Comparison of ENCODE assay signal across 9 mouse cellular contexts in the genomic region with DNA sequence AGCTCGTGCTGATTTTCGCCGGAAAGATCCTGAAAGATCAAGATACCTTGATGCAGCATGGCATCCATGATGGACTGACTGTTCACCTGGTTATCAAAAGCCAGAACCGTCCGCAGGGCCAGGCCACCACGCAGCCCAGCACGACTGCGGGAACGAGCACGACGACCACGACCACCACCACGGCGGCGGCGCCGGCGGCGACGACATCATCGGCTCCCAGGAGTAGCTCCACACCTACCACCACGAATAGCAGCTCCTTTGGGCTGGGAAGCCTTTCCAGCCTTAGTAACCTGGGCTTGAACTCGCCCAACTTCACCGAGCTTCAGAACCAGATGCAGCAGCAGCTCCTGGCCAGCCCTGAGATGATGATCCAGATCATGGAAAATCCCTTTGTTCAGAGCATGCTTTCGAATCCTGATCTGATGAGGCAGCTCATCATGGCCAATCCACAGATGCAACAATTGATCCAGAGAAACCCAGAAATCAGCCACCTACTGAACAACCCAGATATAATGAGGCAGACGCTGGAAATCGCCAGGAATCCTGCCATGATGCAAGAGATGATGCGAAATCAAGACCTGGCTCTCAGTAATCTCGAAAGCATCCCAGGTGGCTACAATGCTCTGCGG. TPM values are rescaled to one million over a fixed set of nuclear protein-coding genes. Genes with fewer than 3 reads are reported as not detected.
DNase-seq lines count a peak whose midpoint lies in the region; ATAC-seq and TF ChIP-seq lines count a peak whose summit lies in the region.
"Had no signal": no experiment of that assay in that cellular context is flagged by ENCODE, and none has a peak within 500 bp of the region (broad histone marks: within the 10 kb centered on the region; RNA-seq: fewer than 3 reads in every experiment).

No protein-coding gene starts in this region.

- peak overlapping the region; percentile 96 for H3K27ac ChIP-seq in embryonic facial prominence, embryonic 15.5 days (replicated peaks)
- peak overlapping the region; percentile 92 for H3K27ac ChIP-seq in hindbrain, embryonic 11.5 days (ENCODE audit: low read depth, low read length)
- peak overlapping the region; percentile 94 for H3K27ac ChIP-seq in limb, embryonic 10.5 days
- peak overlapping the region; percentile 94 for H3K27ac ChIP-seq in midbrain, embryonic 15.5 days

- no peak for ATAC-seq in G1E (ENCODE audit: extremely low read depth, insufficient number of reproducible peaks, low FRiP score, poor library complexity, severe bottlenecking)
- ATAC-seq in embryonic facial prominence, embryonic 15.5 days (ENCODE audit: insufficient number of reproducible peaks, low FRiP score, low TSS enrichment, low read depth) = no peak
- ATAC-seq in hindbrain, embryonic 11.5 days (ENCODE audit: low FRiP score) = peak; percentile 21
- peak; percentile 27 for ATAC-seq in midbrain, embryonic 15.5 days (replicated peaks)

- H3K4me3 ChIP-seq in G1E (ENCODE audit: low read depth, low read length) = peak overlapping the region; percentile 75
- H3K4me3 ChIP-seq in embryonic facial prominence, embryonic 15.5 days (replicated peaks) = peak overlapping the region; percentile 58
- H3K4me3 ChIP-seq in hindbrain, embryonic 11.5 days (ENCODE audit: low read depth, low read length) = peak overlapping the region; percentile 72
- H3K4me3 ChIP-seq in limb, embryonic 10.5 days = peak overlapping the region; percentile 68
- H3K4me3 ChIP-seq in midbrain, embryonic 15.5 days = peak overlapping the region; percentile 65

- WGBS in embryonic facial prominence, embryonic 15.5 days = 31% methylated on average over 30 of the region's 30 CpGs
- WGBS in hindbrain, embryonic 11.5 days = 15% methylated on average over 30 of the region's 30 CpGs
- 14% methylated on average over 30 of the region's 30 CpGs for WGBS in limb, embryonic 10.5 days
- 27% methylated on average over 30 of the region's 30 CpGs for WGBS in midbrain, embryonic 15.5 days

- H3K9ac ChIP-seq in embryonic facial prominence, embryonic 15.5 days = peak overlapping the region; percentile 48
- peak overlapping the region; percentile 83 for H3K9ac ChIP-seq in hindbrain, embryonic 11.5 days (ENCODE audit: low read depth, low read length)
- peak overlapping the region; percentile 84 for H3K9ac ChIP-seq in midbrain, embryonic 15.5 days

- peak; percentile 29 to 69 for DNase-seq in adrenal gland, adult (ENCODE audit: inconsistent age in 2 of 2, low spot score in 1 of 2)
- DNase-seq in adrenal gland, postnatal 10 days = no peak
- no peak for DNase-seq in G1E (ENCODE audit: low spot score)
- DNase-seq in hindbrain, embryonic 11.5 days (ENCODE audit: low spot score) = peak; percentile 53
- no peak for DNase-seq in limb, embryonic 10.5 days (ENCODE audit: low spot score)
- peak; percentile 5 to 12 for DNase-seq in thymus, postnatal 10 days (ENCODE audit: low spot score in 2 of 2)

- no peak for TF ChIP-seq CTCF in G1E (IDR thresholded peaks at IDR 0.05; ENCODE audit: low read depth, low read length)

- no peaks in the 10 kb centered on the region for H3K9me3 ChIP-seq in G1E (replicated peaks)
- no peaks in the 10 kb centered on the region for H3K9me3 ChIP-seq in embryonic facial prominence, embryonic 15.5 days (replicated peaks)
- no peaks in the 10 kb centered on the region for H3K9me3 ChIP-seq in hindbrain, embryonic 11.5 days (ENCODE audit: control insufficient read depth, low read length)
- H3K9me3 ChIP-seq in limb, embryonic 10.5 days (replicated peaks) = no peaks in the 10 kb centered on the region
- H3K9me3 ChIP-seq in midbrain, embryonic 15.5 days = no peaks in the 10 kb centered on the region

- H3K4me1 ChIP-seq in G1E (ENCODE audit: insufficient read depth, low read depth, low read length) = peaks cover 17% of the 10 kb centered on the region
- no peaks in the 10 kb centered on the region for H3K4me1 ChIP-seq in embryonic facial prominence, embryonic 15.5 days
- H3K4me1 ChIP-seq in hindbrain, embryonic 11.5 days (replicated peaks; ENCODE audit: control insufficient read depth, insufficient read depth, low read length) = no peaks in the 10 kb centered on the region
- H3K4me1 ChIP-seq in limb, embryonic 10.5 days = peaks cover 4% of the 10 kb centered on the region; the same call in 1 of the 2 replicates
- H3K4me1 ChIP-seq in midbrain, embryonic 15.5 days = peaks cover 5% of the 10 kb centered on the region

- no peaks in the 10 kb centered on the region for H3K27me3 ChIP-seq in G1E (ENCODE audit: insufficient read depth, low read length)
- no peaks in the 10 kb centered on the region for H3K27me3 ChIP-seq in embryonic facial prominence, embryonic 15.5 days
- H3K27me3 ChIP-seq in hindbrain, embryonic 11.5 days (ENCODE audit: control insufficient read depth, insufficient read depth, low read length) = no peaks in the 10 kb centered on the region
- peaks cover 13% of the 10 kb centered on the region for H3K27me3 ChIP-seq in limb, embryonic 10.5 days (ENCODE audit: low read depth, poor library complexity, severe bottlenecking)
- H3K27me3 ChIP-seq in midbrain, embryonic 15.5 days (replicated peaks) = no peaks in the 10 kb centered on the region

- H3K36me3 ChIP-seq in G1E (replicated peaks) = peaks cover 13% of the 10 kb centered on the region
- no peaks in the 10 kb centered on the region for H3K36me3 ChIP-seq in embryonic facial prominence, embryonic 15.5 days
- H3K36me3 ChIP-seq in hindbrain, embryonic 11.5 days (ENCODE audit: control insufficient read depth, insufficient read depth, low read length) = no peaks in the 10 kb centered on the region
- H3K36me3 ChIP-seq in limb, embryonic 10.5 days = 0 out of 2 replicates have a peak, but pooled peaks cover 11% of the 10 kb centered on the region
- no peaks in the 10 kb centered on the region for H3K36me3 ChIP-seq in midbrain, embryonic 15.5 days (replicated peaks)

- H3K4me2 ChIP-seq in embryonic facial prominence, embryonic 15.5 days (replicated peaks) = peak overlapping the region; percentile 63
- H3K4me2 ChIP-seq in hindbrain, embryonic 11.5 days (replicated peaks; ENCODE audit: low read depth, low read length) = peak overlapping the region; percentile 64
- H3K4me2 ChIP-seq in midbrain, embryonic 15.5 days = peak overlapping the region; percentile 65

RNA-seq across cellular contexts. Expression of gene Ubqln2, which starts 0.8 kb away (rescaled TPM):
- total RNA-seq in adrenal gland, postnatal 10 days (2021) = 10 to 100 TPM; 42.2 to 43.1 TPM
- total RNA-seq in G1E (2014; fragmentation: Nextera tagmentation) (53.7 and 61.5 TPM in 2 replicates), G1E (2017) (5.9 TPM in 2 replicates)
- polyA plus RNA-seq in G1E (2012) = 68.3 and 88.9 TPM in 2 replicates
- 18.9 and 19.5 TPM in 2 replicates for polyA plus RNA-seq in embryonic facial prominence, embryonic 15.5 days (2015; fragmentation: Nextera tagmentation; extraction: Ambion mirVana)
- polyA plus RNA-seq in hindbrain, embryonic 11.5 days (2014; fragmentation: Nextera tagmentation; extraction: Ambion mirVana) = 50.7 and 54.3 TPM in 2 replicates
- polyA plus RNA-seq in limb, embryonic 10.5 days (2016; fragmentation: Nextera tagmentation; extraction: Ambion mirVana) = 33.9 and 35.0 TPM in 2 replicates
- polyA plus RNA-seq in midbrain, embryonic 15.5 days (2015; fragmentation: Nextera tagmentation; extraction: Ambion mirVana) = 53.4 and 54.0 TPM in 2 replicates

RNA-seq across cellular contexts. Expression of gene Cypt3, which starts 59.6 kb away (rescaled TPM):
- total RNA-seq in adrenal gland, postnatal 10 days (2021) = not detected
- total RNA-seq in G1E (2014; fragmentation: Nextera tagmentation) (not detected in 2 replicates), G1E (2017) (not detected in 2 replicates)
- not detected in 2 replicates for polyA plus RNA-seq in G1E (2012)
- not detected in 2 replicates for polyA plus RNA-seq in embryonic facial prominence, embryonic 15.5 days (2015; fragmentation: Nextera tagmentation; extraction: Ambion mirVana)
- not detected in 2 replicates for polyA plus RNA-seq in hindbrain, embryonic 11.5 days (2014; fragmentation: Nextera tagmentation; extraction: Ambion mirVana)
- polyA plus RNA-seq in limb, embryonic 10.5 days (2016; fragmentation: Nextera tagmentation; extraction: Ambion mirVana) = not detected in 2 replicates
- not detected in 2 replicates for polyA plus RNA-seq in midbrain, embryonic 15.5 days (2015; fragmentation: Nextera tagmentation; extraction: Ambion mirVana)
- total RNA-seq: gastrocnemius, postnatal 4 days had no signal

Comparison
In these comparisons a context has a peak if more than half of its experiments do, and no peak if none do; other contexts are left out.
1. DNase-seq: peak in adrenal gland, adult (2 of 2), hindbrain, embryonic 11.5 days (single experiment) and thymus, postnatal 10 days (2 of 2); none in adrenal gland, postnatal 10 days (single experiment), G1E (single experiment) and limb, embryonic 10.5 days (single experiment).
2. ATAC-seq: peak in hindbrain, embryonic 11.5 days (single experiment) and midbrain, embryonic 15.5 days (single experiment); none in G1E (single experiment) and embryonic facial prominence, embryonic 15.5 days (single experiment).
3. Peak in every context shown above with its lines, with median percentiles within 50 percentile points of each other: H3K4me3 ChIP-seq, H3K27ac ChIP-seq, H3K4me2 ChIP-seq and H3K9ac ChIP-seq.